Mouse (Mus musculus): Measurements from ENCODE around the gene Rc3h1.

DNA sequence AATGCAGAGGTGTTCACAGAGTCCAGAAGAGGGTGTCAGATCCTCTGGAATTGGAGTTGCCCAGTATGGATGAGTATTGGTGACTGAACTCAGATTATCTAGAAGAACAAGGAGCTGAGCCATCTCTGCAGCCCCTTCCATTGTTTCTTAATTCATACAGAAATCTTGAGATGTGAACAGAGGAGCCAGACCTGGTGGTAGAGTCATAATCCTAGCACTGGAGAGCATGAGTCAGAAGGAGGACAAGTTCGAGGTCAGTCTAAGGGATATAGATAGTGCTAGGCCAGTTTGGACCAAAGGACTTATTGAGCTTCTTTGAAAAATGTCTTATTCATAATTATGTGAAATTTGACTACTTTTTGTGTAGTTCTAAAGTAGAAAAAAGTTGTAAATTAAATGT is 4.6 kb downstream of the Rc3h1 start:
- TF ChIP-seq CTCF (IDR thresholded peaks at IDR 0.05; ENCODE audit: extremely low read depth, insufficient read depth, insufficient read length, insufficient replicate concordance): no peak
- TF ChIP-seq POLR2A (IDR thresholded peaks at IDR 0.05; ENCODE audit: low read depth, low read length): no peak

Data from spleen, adult 2 months (tissue).